Mouse (Mus musculus): ENCODE data around the gene Khsrp. TPM values are rescaled to one million over a fixed set of nuclear protein-coding genes. Genes with fewer than 3 reads are reported as not detected.

The Khsrp gene
- polyA plus RNA-seq, 1 experiment = 75.8 TPM

- no peak for DNase-seq
- Histone ChIP-seq H3K4me3 (replicated peaks; ENCODE audit: extremely low read depth, low read depth, low read length) (no peak overlapping the region), H3K4me1 (ENCODE audit: control insufficient read depth, insufficient read depth, low read length) (no peaks in the 10 kb centered on the region)
- WGBS = 67% methylated on average over 7 of the region's 7 CpGs
- TF ChIP-seq POLR2A (IDR thresholded peaks at IDR 0.05; ENCODE audit: borderline replicate concordance, extremely low read depth, low read depth, low read length) = no peak
- no peak for TF ChIP-seq CTCF (IDR thresholded peaks at IDR 0.05; ENCODE audit: insufficient read depth, low read length)
Measured at GRCm38 (mm10) chr17:56981049-56981448, 50.3 kb downstream of the Khsrp start.

GRCm38 (mm10) chr17:56979524-56979923 is 51.8 kb downstream of the Khsrp start:
- TF ChIP-seq CTCF (IDR thresholded peaks at IDR 0.05; ENCODE audit: insufficient read depth, low read length) (no peak), POLR2A (IDR thresholded peaks at IDR 0.05; ENCODE audit: borderline replicate concordance, extremely low read depth, low read depth, low read length) (no peak)
- DNase-seq = no peak
- Histone ChIP-seq H3K4me1 (ENCODE audit: control insufficient read depth, insufficient read depth, low read length) (no peaks in the 10 kb centered on the region), H3K4me3 (replicated peaks; ENCODE audit: extremely low read depth, low read depth, low read length) (no peak overlapping the region)
- 63% methylated on average over 4 of the region's 8 CpGs for WGBS

GRCm38 (mm10) chr17:56976531-56977390 is 54.6 kb downstream of the Khsrp start:
- no peak for DNase-seq
- Histone ChIP-seq H3K4me3 (replicated peaks; ENCODE audit: extremely low read depth, low read depth, low read length) (no peak overlapping the region), H3K4me1 (ENCODE audit: control insufficient read depth, insufficient read depth, low read length) (no peaks in the 10 kb centered on the region)
- TF ChIP-seq POLR2A (IDR thresholded peaks at IDR 0.05; ENCODE audit: borderline replicate concordance, extremely low read depth, low read depth, low read length) = no peak
- no peak for TF ChIP-seq CTCF (IDR thresholded peaks at IDR 0.05; ENCODE audit: insufficient read depth, low read length)
- 66% methylated on average over 8 of the region's 8 CpGs for WGBS

- no peak for DNase-seq
- TF ChIP-seq POLR2A (IDR thresholded peaks at IDR 0.05; ENCODE audit: borderline replicate concordance, extremely low read depth, low read depth, low read length) (no peak), CTCF (IDR thresholded peaks at IDR 0.05; ENCODE audit: insufficient read depth, low read length) (no peak)
- WGBS = 66% methylated on average over 3 of the region's 3 CpGs
- H3K4me1 ChIP-seq (ENCODE audit: control insufficient read depth, insufficient read depth, low read length) = no peaks in the 10 kb centered on the region
- no peak overlapping the region for H3K4me3 ChIP-seq (replicated peaks; ENCODE audit: extremely low read depth, low read depth, low read length)
Measured at GRCm38 (mm10) chr17:56975391-56975790, 55.9 kb downstream of the Khsrp start.

GRCm38 (mm10) chr17:56974708-56975240 is 56.5 kb downstream of the Khsrp start:
- H3K4me3 ChIP-seq (replicated peaks; ENCODE audit: extremely low read depth, low read depth, low read length) = no peak overlapping the region

GRCm38 (mm10) chr17:56973956-56974707 is 57.2 kb downstream of the Khsrp start:
- H3K4me3 ChIP-seq (replicated peaks; ENCODE audit: extremely low read depth, low read depth, low read length) = no peak overlapping the region
- TF ChIP-seq POLR2A (IDR thresholded peaks at IDR 0.05; ENCODE audit: borderline replicate concordance, extremely low read depth, low read depth, low read length) (no peak), CTCF (IDR thresholded peaks at IDR 0.05; ENCODE audit: insufficient read depth, low read length) (no peak)
- no peak for DNase-seq
- 63% methylated on average over 13 of the region's 14 CpGs for WGBS
- H3K4me1 ChIP-seq (ENCODE audit: control insufficient read depth, insufficient read depth, low read length) = no peaks in the 10 kb centered on the region

More at GRCm38 (mm10) chr17:56974708-56975240, 56.5 kb downstream of the Khsrp start:
- WGBS = 63% methylated on average over 5 of the region's 5 CpGs
- no peak for DNase-seq
- H3K4me1 ChIP-seq (ENCODE audit: control insufficient read depth, insufficient read depth, low read length) = no peaks in the 10 kb centered on the region
- TF ChIP-seq POLR2A (IDR thresholded peaks at IDR 0.05; ENCODE audit: borderline replicate concordance, extremely low read depth, low read depth, low read length) (no peak), CTCF (IDR thresholded peaks at IDR 0.05; ENCODE audit: insufficient read depth, low read length) (no peak)

Other genes with a start within 250 kb of the Khsrp start
- gene Rfx2, start 200.5 kb downstream of the Khsrp start, polyA plus RNA-seq (2012; rRNA removed) = 24.1 and 27.2 TPM in 2 replicates
- not detected in 2 replicates for gene Acsbg2, start 157.1 kb downstream of the Khsrp start, polyA plus RNA-seq (2012; rRNA removed)
- gene 1700061G19Rik, start 156.0 kb downstream of the Khsrp start, polyA plus RNA-seq (2012; rRNA removed) = 0.11 and 0.19 TPM in 2 replicates
- gene Mllt1, start 96.1 kb downstream of the Khsrp start, polyA plus RNA-seq (2012; rRNA removed) = 58.2 and 59.4 TPM in 2 replicates
- gene Acer1, start 49.4 kb downstream of the Khsrp start, polyA plus RNA-seq (2012; rRNA removed) = 0.25 and 6.2 TPM in 2 replicates
- 103 and 108 TPM in 2 replicates for gene Clpp, start 41.2 kb downstream of the Khsrp start, polyA plus RNA-seq (2012; rRNA removed)
- 24.1 and 26.0 TPM in 2 replicates for gene Alkbh7, start 34.2 kb downstream of the Khsrp start, polyA plus RNA-seq (2012; rRNA removed)
- not detected in 2 replicates for gene Pspn, start 31.5 kb downstream of the Khsrp start, polyA plus RNA-seq (2012; rRNA removed)
- gene Gtf2f1, start 20.2 kb downstream of the Khsrp start, polyA plus RNA-seq (2012; rRNA removed) = 22.3 and 23.4 TPM in 2 replicates
- gene Gm17949, start 20.1 kb downstream of the Khsrp start, polyA plus RNA-seq (2012; rRNA removed) = 0.13 and 0.16 TPM in 2 replicates
- gene Slc25a41, start 10.1 kb upstream of the Khsrp start, polyA plus RNA-seq (2012; rRNA removed) = 0.18 TPM in 1 of 2 replicates, not detected in the other
- gene Crb3, start 27.6 kb upstream of the Khsrp start, polyA plus RNA-seq (2012; rRNA removed) = 75.5 and 89.4 TPM in 2 replicates
- 44.0 and 51.8 TPM in 2 replicates for gene Slc25a23, start 28.3 kb upstream of the Khsrp start, polyA plus RNA-seq (2012; rRNA removed)
- gene Dennd1c, start 47.0 kb upstream of the Khsrp start, polyA plus RNA-seq (2012; rRNA removed) = 12.1 and 18.1 TPM in 2 replicates
- 34.2 and 37.7 TPM in 2 replicates for gene Tubb4a, start 56.3 kb upstream of the Khsrp start, polyA plus RNA-seq (2012; rRNA removed)
- gene Tnfsf9, start 73.8 kb upstream of the Khsrp start, polyA plus RNA-seq (2012; rRNA removed) = 5.3 and 7.9 TPM in 2 replicates
- gene Cd70, start 118.3 kb upstream of the Khsrp start, polyA plus RNA-seq (2012; rRNA removed) = not detected in 2 replicates
- gene Tnfsf14, start 162.7 kb upstream of the Khsrp start, polyA plus RNA-seq (2012; rRNA removed) = 1.8 and 1.9 TPM in 2 replicates
- gene C3, start 196.6 kb upstream of the Khsrp start, polyA plus RNA-seq (2012; rRNA removed) = 254 and 275 TPM in 2 replicates
- gene Gpr108, start 216.9 kb upstream of the Khsrp start, polyA plus RNA-seq (2012; rRNA removed) = 62.1 and 68.2 TPM in 2 replicates
- 43.0 and 50.7 TPM in 2 replicates for gene Trip10, start 217.9 kb upstream of the Khsrp start, polyA plus RNA-seq (2012; rRNA removed)
- 8.2 and 12.3 TPM in 2 replicates for gene Vav1, start 247.6 kb upstream of the Khsrp start, polyA plus RNA-seq (2012; rRNA removed)

Measured in lung, adult 2 months (tissue).